Mouse (Mus musculus) thymus, postnatal 0 days (tissue): ENCODE results near the gene Gm45713. TPM values are rescaled to one million over a fixed set of nuclear protein-coding genes. Genes with fewer than 3 reads are reported as not detected.

ENCODE experiments used
- microRNA counts: library from miRNA; unstranded; fragments of <30 nt; microRNA quantifications from one replicate; lab custom pipeline; 2015
- microRNA-seq: library from miRNA; unstranded; fragments of <30 nt; microRNA quantifications from one replicate; pipeline ENCODE4, GENCODE M21; 2016; ENCODE audit warnings: borderline number of aligned reads
- polyA plus RNA-seq: library from polyadenylated mRNA; unstranded; fragments of >200 nt; fragmentation: Nextera tagmentation; extraction: Ambion mirVana; gene quantifications from 2 replicates; pipeline ENCODE4 v1.2.1, GENCODE M21; 2015

Gm45713 gene
- polyA plus RNA-seq, 1 experiment from 2014 or later: 1.5 TPM

MicroRNA genes within 50 kb of the gene (microRNA counts, 519-probe panel; counts per million panel counts)
- 8,513 counts per million, percentile 98 among the panel's probes with 10 or more counts for microRNA mmu-miR-150 (lab: Ali Mortazavi, UCI)

Small RNA genes lying within 50 kb of the gene (microRNA-seq; reads per million reads assigned to microRNA genes)
- gene Mir150 (2,109 reads per million, percentile 78 among the genes with 10 or more reads in this experiment), gene Mir5121 (91.1 reads per million, percentile 44 among the genes with 10 or more reads in this experiment), gene Mir7055 (not detected)

Other genes with a start within 250 kb of the Gm45713 start
- 59.0 and 60.0 TPM in 2 replicates for gene Med25, start 243.5 kb downstream of the Gm45713 start, polyA plus RNA-seq
- gene Fuz, start 240.2 kb downstream of the Gm45713 start, polyA plus RNA-seq: 13.2 and 13.8 TPM in 2 replicates
- gene Ap2a1, start 206.7 kb downstream of the Gm45713 start, polyA plus RNA-seq: 34.5 and 37.5 TPM in 2 replicates
- gene Tsks, start 193.0 kb downstream of the Gm45713 start, polyA plus RNA-seq: 0.23 and 0.25 TPM in 2 replicates
- 1.2 and 2.0 TPM in 2 replicates for gene Cpt1c, start 161.4 kb downstream of the Gm45713 start, polyA plus RNA-seq
- 364 and 365 TPM in 2 replicates for gene Prmt1, start 149.7 kb downstream of the Gm45713 start, polyA plus RNA-seq
- 138 and 145 TPM in 2 replicates for gene Irf3, start 138.6 kb downstream of the Gm45713 start, polyA plus RNA-seq
- 66.6 and 68.8 TPM in 2 replicates for gene Bcl2l12, start 137.5 kb downstream of the Gm45713 start, polyA plus RNA-seq
- gene Scaf1, start 119.9 kb downstream of the Gm45713 start, polyA plus RNA-seq: 19.6 and 20.1 TPM in 2 replicates
- gene Rras, start 118.3 kb downstream of the Gm45713 start, polyA plus RNA-seq: 35.8 and 37.0 TPM in 2 replicates
- gene Prr12, start 83.3 kb downstream of the Gm45713 start, polyA plus RNA-seq: 7.6 and 9.0 TPM in 2 replicates
- 84.4 and 86.3 TPM in 2 replicates for gene Nosip, start 73.8 kb downstream of the Gm45713 start, polyA plus RNA-seq
- 9.9 and 10.0 TPM in 2 replicates for gene Prrg2, start 73.6 kb downstream of the Gm45713 start, polyA plus RNA-seq
- gene Rcn3, start 44.0 kb downstream of the Gm45713 start, polyA plus RNA-seq: 41.4 and 41.8 TPM in 2 replicates
- gene Fcgrt, start 32.4 kb downstream of the Gm45713 start, polyA plus RNA-seq: 42.6 and 47.6 TPM in 2 replicates
- gene Rps11, start 11.8 kb downstream of the Gm45713 start, polyA plus RNA-seq: 2,260 and 2,287 TPM in 2 replicates
- gene Rpl13a, start 7.5 kb downstream of the Gm45713 start, polyA plus RNA-seq: 2,581 and 2,590 TPM in 2 replicates
- 21.5 and 24.5 TPM in 2 replicates for gene Flt3l, start 201 bp upstream of the Gm45713 start, polyA plus RNA-seq
- gene Pih1d1, start 18.1 kb upstream of the Gm45713 start, polyA plus RNA-seq: 88.2 and 93.1 TPM in 2 replicates
- 41.6 and 43.3 TPM in 2 replicates for gene Aldh16a1, start 18.4 kb upstream of the Gm45713 start, polyA plus RNA-seq
- gene Slc17a7, start 27.7 kb upstream of the Gm45713 start, polyA plus RNA-seq: 0.06 TPM in 1 of 2 replicates, not detected in the other
- not detected in 2 replicates for gene Gfy, start 43.3 kb upstream of the Gm45713 start, polyA plus RNA-seq
- not detected in 2 replicates for gene Pth2, start 44.8 kb upstream of the Gm45713 start, polyA plus RNA-seq
- 0.20 and 0.37 TPM in 2 replicates for gene Ccdc155, start 68.7 kb upstream of the Gm45713 start, polyA plus RNA-seq
- gene Dkkl1, start 75.9 kb upstream of the Gm45713 start, polyA plus RNA-seq: 5.1 and 7.6 TPM in 2 replicates
- gene Tead2, start 79.5 kb upstream of the Gm45713 start, polyA plus RNA-seq: 4.8 and 5.1 TPM in 2 replicates
- 143 and 146 TPM in 2 replicates for gene Cd37, start 102.9 kb upstream of the Gm45713 start, polyA plus RNA-seq
- 0.17 TPM in 1 of 2 replicates, not detected in the other for gene Slc6a16, start 104.9 kb upstream of the Gm45713 start, polyA plus RNA-seq
- gene Slc6a21, start 141.3 kb upstream of the Gm45713 start, polyA plus RNA-seq: 0.08 TPM in 1 of 2 replicates, not detected in the other
- gene Trpm4, start 197.5 kb upstream of the Gm45713 start, polyA plus RNA-seq: 4.9 and 5.2 TPM in 2 replicates
- 0.08 and 0.09 TPM in 2 replicates for gene Hrc, start 199.1 kb upstream of the Gm45713 start, polyA plus RNA-seq
- 0.27 and 0.49 TPM in 2 replicates for gene Ppfia3, start 230.8 kb upstream of the Gm45713 start, polyA plus RNA-seq
- gene Lin7b, start 234.4 kb upstream of the Gm45713 start, polyA plus RNA-seq: 0.49 and 0.79 TPM in 2 replicates